Mouse (Mus musculus): Measurements from ENCODE around the gene Cd59a.

Gene Cd59a

DNA sequence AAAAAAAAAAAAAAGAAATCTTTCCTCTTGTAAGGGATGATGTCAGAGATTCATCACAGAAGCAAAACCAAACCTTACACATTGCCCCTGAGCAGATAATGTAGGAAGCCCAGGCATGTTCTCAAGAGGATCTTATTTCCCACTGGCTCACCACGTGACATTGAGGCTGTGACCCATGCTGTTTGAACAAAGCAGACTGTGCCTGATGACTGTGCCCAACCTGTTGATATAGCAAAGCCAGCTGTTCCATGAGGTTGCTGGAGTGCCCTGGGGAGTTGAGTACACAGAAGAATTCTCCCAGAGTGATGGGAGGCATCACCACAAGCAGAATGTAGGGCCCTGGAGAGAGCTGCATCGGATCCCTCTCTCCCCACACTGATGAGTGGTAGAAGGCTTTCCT lies 40.3 kb downstream of the Cd59a start:
- DNase-seq (ENCODE audit: low read depth, low spot score): no peak

DNA sequence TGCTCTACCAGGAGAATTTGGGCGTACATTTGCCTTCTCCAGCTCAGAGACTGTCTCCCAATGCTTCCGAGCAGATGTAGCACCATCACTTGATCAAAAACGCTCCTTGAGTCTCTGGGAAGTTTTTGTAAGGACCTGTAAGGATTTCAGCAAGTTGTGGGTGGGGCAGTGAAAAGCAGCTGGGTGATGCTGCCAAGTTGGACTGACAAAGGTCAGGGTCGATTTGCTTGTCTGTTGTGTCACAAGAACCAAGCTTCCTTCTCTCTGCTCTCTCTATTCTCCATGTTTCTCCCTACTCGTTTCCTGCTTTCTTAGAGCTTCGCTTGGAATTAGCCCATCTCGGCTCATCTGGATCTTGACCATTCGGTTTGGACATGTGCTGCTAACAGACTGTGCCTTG lies 46.5 kb downstream of the Cd59a start:
- DNase-seq (ENCODE audit: low read depth, low spot score): no peak

DNA sequence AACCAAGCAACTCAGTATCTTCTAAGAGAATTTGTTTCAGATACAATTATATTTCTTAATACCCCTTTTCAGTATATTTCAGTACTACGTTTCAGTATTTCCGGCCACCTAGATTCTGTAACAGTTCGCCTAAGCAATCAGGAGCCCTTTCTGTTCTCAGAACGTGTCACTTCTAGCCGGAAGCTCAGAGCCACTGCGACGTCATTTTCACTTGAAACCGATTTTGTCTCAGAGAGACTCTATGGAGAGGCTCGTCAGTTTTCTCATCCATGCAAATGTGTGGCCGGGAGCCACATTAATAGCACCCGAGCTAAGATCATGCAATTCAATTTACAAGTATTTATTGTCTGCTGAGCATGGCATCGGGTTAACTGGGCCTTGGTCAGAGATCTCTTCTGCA lies 48.4 kb downstream of the Cd59a start:
- no peak for DNase-seq (ENCODE audit: low read depth, low spot score)

DNA sequence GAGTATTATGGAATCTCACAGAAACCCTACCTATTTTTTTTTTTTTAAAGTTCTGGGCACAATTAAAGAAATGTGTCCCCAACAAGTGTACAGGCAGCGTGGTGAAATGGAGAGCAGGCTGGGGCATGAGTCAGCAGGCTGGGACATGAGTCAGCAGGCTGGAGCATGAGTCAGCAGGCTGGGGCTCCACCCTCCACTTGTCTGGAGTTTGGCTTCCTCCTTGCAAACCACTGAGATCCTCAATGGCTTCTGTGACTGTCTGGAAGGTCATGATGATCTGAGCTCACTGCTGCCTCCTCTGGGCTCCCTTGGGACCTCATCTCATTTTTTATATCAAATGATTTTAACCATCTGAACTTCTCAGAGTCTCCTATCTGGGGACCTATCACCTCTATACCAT lies 50.4 kb downstream of the Cd59a start:
- peak; percentile 85 for DNase-seq (ENCODE audit: low read depth, low spot score)

DNA sequence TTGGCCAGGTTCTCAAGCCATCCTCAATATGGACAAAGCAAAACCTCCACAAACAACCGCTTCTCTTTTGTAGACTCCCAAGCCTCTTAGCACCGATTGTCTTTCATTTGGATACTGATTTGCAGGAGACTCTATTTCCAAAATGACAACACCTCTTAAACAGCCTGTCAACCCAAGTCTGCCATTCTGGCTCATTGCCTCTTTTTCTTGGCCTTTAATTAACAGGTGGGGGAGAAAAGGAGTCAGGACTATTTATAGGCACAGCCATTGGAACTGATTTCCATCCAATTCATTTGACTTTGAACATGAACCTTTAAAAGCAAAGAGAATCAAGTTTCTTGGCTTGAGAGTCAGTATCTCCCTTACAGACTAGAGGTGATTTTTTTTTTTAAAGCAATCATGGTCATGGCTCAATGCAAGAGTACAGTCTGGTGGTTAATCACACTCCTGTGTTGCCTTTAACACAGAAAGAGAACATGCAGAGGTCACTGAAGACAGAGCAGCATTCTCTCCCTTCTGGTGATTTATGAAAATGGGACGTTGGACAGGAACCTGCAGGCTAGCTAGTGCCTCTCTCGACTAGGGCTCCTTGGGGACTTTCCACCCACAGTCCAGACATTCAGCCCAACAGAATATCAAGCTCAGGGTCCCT lies 52.4 kb downstream of the Cd59a start:
- peak; percentile 73 for DNase-seq (ENCODE audit: low read depth, low spot score)

DNA sequence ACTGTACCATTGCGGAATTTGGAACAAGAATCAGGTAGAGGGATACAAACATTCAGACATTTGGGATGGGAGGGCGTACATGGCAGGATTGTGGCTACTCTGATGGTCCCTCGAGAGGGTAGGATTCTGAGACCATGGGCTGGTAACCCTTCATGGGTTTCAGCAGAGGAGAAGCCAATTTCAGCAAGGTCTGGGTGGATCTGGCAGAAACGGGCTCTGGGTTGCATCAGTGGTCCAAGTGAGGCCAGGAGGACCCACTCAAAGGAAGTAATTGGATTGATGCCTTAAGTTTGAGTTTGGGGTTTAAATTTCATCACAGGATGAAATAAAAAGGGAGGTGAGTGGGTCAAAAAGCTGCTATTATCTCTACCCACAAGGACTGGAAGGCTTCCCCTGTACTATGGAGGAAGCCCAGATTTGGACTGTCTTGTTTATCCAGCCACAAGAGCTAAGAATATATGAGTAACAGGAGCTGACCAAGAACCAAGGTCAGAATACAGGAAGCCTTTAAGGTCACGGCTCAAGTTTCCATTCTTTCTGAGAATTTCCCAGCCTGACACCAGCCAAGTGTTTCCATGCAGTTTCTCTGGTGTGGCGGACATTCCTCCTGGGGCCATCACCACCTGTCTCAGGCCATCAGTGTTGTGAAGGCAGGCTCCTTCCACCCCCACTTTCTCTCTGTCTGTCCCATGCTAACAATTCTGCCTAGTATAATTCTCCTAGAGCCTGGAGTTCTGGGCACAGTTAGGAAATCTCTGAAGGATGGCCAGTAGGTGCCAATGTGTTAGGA lies 55.2 kb downstream of the Cd59a start:
- DNase-seq (ENCODE audit: low read depth, low spot score): peak; percentile 39

DNA sequence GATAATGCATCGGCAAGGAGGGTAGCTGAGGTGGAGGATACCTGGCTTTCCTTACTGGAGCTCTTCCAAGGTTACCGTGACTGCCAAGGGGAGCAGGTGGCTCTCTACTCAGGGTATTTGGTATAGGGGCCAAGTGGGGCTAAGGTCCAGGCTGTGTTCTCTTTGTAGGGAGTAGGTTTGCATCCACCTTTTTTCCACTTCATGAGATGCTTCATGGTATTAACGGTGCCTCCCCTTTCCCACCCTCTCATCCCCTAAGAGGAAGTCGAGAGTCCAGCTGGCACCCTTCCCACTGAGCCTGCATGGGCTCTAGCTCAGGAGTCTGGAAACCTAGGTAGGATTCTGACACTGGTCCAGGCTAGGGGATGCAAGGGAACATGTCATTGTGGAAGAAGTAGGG lies 57.7 kb downstream of the Cd59a start:
- DNase-seq (ENCODE audit: low read depth, low spot score): peak; percentile 93

DNA sequence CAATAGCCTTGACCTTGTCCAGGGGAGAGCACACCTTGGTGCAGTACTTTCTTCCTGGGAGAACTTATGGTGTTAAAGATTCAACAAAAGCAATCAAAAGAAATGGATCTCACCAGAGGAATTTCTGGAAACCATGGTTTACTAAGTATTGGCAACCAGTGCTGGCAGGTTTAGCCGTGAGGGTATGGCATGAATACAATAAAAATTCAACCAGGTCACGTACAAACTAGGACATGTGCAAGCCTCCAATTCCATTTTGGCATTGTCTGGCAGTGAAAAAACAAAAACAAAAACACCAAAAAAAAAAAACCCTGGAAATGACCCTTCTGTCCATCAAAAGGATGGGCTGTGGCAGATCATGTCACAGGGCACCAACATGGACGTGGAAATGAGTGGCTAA lies 58.3 kb downstream of the Cd59a start:
- DNase-seq (ENCODE audit: low read depth, low spot score): peak; percentile 63

DNA sequence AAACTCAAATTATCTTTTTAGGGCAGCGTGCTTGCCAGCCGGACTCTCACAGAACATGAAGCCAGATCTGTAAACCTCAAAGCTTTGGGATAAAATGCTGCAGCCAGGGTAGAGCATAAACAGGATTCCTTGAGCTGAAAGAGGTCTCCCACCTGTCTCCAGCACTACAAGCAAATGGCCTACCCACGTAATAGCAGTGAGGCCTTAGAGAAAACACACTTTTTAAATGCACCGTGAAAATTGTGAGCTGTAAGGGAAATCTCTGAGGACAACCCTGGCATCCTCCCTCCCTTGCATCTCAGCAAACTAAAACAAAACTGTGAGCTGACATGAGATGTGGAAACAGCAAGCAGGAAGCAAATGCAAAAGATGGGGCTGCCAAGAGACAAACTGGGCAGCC lies 62.2 kb downstream of the Cd59a start:
- DNase-seq (ENCODE audit: low read depth, low spot score): no peak

DNA sequence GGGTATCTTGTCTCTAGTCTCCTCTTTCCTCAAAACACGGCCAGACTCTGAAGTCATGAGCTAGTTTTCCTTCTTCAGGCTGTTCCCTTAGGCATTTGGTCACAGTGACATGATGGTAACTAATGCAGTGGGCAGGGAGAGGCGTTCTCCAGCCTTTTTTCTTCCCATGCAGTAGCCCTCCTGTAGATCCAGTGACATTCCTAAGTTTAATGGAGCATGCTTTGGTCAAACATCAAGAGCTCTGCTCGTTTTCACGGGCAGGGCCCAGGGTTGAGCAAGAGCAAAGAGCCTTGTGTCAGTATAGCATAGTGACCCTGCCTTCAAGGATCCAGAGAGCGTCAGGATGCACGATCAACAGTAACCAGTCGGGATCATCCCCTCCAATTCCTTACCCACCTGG lies 67.8 kb downstream of the Cd59a start:
- DNase-seq (ENCODE audit: low read depth, low spot score): no peak

DNA sequence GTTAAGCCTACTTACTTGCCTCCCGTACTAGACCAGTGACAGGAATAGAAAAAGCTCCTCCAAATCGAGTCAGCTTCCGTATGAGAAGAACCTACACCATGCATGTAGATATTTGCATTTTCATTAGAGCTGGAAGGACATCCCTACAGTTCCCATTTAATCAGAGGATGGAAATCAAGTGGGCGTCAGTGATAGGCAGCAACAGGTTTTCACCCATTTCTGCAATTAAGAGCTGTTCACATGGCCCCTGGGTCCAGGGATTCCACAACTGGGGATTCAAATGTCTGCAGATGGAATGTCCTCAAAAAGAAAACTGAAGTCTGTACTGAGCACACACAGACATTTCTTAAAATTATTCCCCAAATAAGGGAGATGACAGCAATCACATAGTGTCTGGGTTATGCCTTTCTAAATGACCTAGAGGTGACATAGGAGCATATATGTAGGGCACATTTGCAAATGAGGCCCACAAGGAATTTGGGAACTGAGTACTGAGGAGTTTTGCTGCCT lies 68.4 kb downstream of the Cd59a start:
- no peak for DNase-seq (ENCODE audit: low read depth, low spot score)

Measured in brain, adult 2 months (tissue).